Mouse (Mus musculus): ENCODE results near the gene Ing4.
A peak's percentile ranks its signal among the peaks of the same experiment; 100 is the strongest.

Ing4 gene

GRCm38 (mm10) chr6:125094843-125095242 lies 55.3 kb downstream of the Ing4 start:
- no peak for DNase-seq

DNA sequence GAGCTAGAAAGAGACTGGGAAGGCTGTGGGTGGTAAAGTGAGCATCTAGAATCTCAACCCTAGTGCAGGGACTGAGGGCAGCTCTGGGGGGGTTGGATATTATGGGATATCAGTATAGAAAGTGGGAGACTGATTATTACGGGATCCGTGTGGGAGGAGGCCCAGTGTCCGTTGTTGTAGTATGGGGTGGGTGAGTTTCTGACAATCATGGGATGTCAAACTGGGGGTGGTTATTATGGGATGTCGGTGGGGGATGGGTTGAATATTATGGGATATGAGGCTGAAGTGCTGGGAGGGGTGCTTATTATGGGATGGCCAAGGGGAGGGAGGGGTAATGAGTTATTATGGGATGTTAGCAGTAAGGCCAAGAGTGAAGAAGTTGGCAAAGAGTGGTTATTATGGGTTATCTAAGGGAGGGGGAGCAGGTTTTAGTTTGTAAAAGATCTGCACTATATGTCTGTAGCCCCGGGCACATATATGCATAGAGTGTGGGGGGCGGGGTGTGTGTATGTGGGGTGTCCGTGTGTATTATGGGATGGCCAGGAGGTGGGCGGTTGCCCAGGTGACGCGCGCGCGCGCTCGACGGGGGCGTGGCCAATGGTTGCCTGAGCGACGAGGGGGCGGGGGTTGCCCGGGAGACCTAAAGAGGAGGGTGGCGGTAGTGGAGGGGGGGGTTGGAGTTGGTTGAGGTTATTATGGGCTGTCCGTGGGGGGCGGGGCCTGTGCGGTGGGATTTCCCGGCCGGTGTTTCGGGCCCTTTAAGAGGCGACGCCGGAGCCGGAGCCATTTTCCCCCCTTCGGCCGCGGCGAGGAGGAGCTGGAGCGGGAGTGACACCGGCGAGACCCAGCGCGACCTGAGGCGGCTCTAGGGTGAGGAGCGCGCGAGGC lies 56.1 kb downstream of the Ing4 start, which contains the start of gene Chd4:
Chd4 (plus strand) TSS at position 591 of the 888 bp plus-strand sequence.
- DNase-seq: peak; percentile 97 to 99

GRCm38 (mm10) chr6:125096279-125096596 lies 56.7 kb downstream of the Ing4 start:
- no peak for DNase-seq

DNA sequence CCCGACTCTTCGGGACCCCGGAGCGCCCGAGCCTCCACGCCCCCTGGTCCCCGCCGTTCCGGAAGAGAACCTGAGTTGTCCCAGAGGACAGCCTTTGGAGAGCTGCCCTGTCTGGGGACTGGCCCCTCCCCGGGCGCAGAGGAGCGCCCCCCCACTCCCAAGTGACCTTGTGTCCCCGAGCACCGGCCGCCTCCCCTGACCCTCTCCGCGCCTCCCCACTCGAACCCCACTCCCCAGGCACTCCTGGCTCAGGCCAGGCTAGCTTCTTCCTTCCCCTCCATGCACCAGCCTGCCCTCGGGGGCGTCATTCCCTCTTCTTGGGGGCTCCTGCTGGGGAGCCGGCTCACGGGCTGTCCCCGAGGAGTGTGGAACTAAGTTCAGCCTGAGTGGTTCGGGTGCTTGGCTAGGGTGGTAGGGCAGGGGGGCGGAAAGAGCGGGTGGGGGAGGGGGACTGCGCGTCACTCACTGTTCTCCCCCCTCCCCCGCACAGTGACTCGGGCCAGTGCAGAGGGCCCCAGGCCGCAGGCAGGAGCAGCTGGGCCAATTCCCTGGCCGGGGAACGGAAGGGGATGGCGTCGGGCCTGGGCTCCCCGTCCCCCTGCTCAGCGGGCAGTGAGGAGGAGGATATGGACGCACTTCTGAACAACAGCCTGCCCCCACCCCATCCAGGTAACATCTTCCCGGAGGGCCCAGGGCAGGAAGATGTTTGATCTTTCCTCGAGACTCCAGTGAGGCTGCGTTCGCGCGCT lies 57.2 kb downstream of the Ing4 start:
- peak; percentile 53 to 66 for DNase-seq

DNA sequence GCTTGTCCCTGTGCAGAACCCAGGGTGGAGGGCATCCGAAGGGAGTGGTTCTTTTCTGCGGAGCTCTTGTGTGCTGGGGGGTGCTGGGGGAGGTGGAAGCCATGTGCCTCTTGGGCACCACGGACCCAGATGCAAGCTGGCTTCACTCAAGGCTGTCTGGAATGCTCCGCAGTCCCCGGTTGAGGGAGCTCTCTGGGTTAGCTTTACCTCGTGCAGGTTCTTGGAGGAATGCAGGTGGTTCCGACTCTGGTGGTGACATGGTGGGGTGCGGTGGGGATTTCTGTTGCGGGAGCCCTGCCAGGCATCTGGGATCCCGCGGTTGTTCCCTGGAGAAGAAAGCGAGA lies 57.8 kb downstream of the Ing4 start:
- DNase-seq: peak; percentile 36 to 52

GRCm38 (mm10) chr6:125097951-125098350 lies 58.4 kb downstream of the Ing4 start:
- DNase-seq: no peak

DNA sequence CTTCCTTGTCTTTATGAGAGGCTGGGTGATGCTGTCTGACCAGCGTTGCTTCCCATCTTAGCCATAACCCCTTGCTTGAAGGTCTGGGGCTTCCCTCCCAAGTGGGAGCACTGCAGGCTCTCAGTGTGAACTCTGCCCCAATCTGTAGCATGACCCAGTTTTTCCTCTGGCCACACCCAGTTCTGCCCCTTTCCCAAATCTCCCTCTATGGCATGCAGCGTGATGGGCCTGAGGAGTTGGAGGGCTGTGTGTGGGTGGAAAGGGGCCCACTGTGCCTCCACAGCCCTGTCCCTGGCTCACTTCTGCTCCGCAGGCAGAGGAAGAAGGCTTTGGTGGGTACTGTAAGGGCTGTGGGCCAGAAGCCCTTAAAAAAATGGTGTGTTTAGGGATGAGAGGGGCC lies 59.0 kb downstream of the Ing4 start:
- DNase-seq: peak in 1 of 2 experiments; percentile 27

Data from cerebellum, postnatal 36 days (tissue).